Mouse (Mus musculus): ENCODE measurements around the gene Haus5. TPM values are rescaled to one million over a fixed set of nuclear protein-coding genes. Genes with fewer than 3 reads are reported as not detected.

The Haus5 gene
- total RNA-seq (2012; rRNA removed), result 45.6 and 47.7 TPM in 2 replicates
- 32.3 and 38.5 TPM in 2 replicates for total RNA-seq (2014; rRNA removed)
- 50.9 and 52.8 TPM in 2 replicates for polyA plus RNA-seq (2012; ENCODE audit: insufficient read length, low read depth)

DNA sequence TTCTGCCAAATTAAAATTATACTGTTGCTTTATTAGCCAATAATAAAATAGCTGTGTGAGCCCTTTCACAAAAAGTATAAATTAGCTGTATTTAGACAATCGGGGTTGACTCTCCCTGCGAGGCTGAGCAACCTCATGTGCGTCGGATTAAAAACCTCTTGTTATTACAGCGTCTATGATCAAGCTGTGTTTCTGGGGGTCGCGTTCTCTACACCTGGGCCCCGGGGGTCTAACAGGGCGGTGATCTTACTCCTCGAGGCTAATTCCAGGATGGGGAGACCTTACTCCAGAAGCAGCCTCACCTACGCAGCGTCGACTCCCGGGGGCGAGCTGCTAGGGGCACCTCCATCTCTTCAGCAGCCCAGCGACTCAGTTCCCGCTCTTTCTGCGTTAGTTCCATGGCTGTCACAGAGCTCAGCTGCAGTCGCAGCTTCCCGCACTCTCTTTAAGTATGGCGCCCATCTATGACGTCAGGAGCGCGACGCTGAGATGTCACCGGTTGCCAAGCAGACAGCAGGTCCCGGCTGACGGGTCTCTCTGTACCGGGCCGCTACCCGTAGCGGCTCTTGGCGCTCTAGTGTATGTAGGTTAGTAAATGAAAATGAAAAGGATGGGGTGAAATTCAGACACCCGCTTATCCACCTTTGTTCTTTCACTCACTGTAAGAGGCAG lies at the start of gene Haus5:
TSS of gene Haus5 (minus strand) at position 466 of the 672 bp plus-strand sequence.
- peaks cover 8% of the 10 kb centered on the region for H3K79me2 ChIP-seq (replicated peaks; ENCODE audit: control insufficient read depth, extremely low read depth, insufficient read depth, poor library complexity, severe bottlenecking)
- H3K27ac ChIP-seq (ENCODE audit: insufficient read depth, low read depth), result no peak within 1 kb of the TSS
- peak within 1 kb of the TSS; percentile 67 to 97 (median 89) for H3K4me3 ChIP-seq (replicated peaks in 1 of 3; ENCODE audit: low read depth in 2 of 3, low read length in 2 of 3, poor library complexity in 1 of 3)
- H3K27me3 ChIP-seq (replicated peaks), result peaks cover 2% of the 10 kb centered on the region
- H3K4me2 ChIP-seq (ENCODE audit: insufficient read depth, low read depth, poor library complexity, severe bottlenecking), result peak within 1 kb of the TSS; percentile 100
- dilution Hi-C loops (cut with MboI; ENCODE audit: extremely low pct_ligation_motif_present, extremely low pct_unique_long_range_greater_than_20kb, low sequenced_read_pairs), result no loop called here
- H3K36me3 ChIP-seq (replicated peaks in 1 of 2; ENCODE audit: control insufficient read depth in 1 of 2, insufficient read depth in 1 of 2, low read length in 1 of 2), result peaks cover 31 to 38% of the 10 kb centered on the region in 2 experiments
- peak; percentile 96 for DNase-seq (ENCODE audit: extremely low read depth)
- no peaks in the 10 kb centered on the region for H3K9me3 ChIP-seq (replicated peaks; ENCODE audit: low read length)
- peak; percentile 87 for TF ChIP-seq HCFC1 (IDR thresholded peaks at IDR 0.05; ENCODE audit: low read depth, low read length)
- peak; percentile 99 for TF ChIP-seq SIN3A (IDR thresholded peaks at IDR 0.05; ENCODE audit: low read length)
- TF ChIP-seq NELFE (IDR thresholded peaks at IDR 0.05; ENCODE audit: low read depth, low read length), result peak; percentile 54; the same call in 1 of the 2 replicates
- peak; percentile 86 for TF ChIP-seq POLR2A (IDR thresholded peaks at IDR 0.05; ENCODE audit: low read depth, low read length)
- TF ChIP-seq EP300 (IDR thresholded peaks at IDR 0.05; ENCODE audit: low read length), result no peak
- peak; percentile 86 for TF ChIP-seq TBP (conservative IDR thresholded peaks at IDR 0.05; ENCODE audit: low read depth, low read length)
- TF ChIP-seq RAD21 (IDR thresholded peaks at IDR 0.05; ENCODE audit: low read depth, low read length), result no peak; the same call in 1 of the 2 replicates
- peak; percentile 92 for TF ChIP-seq E2F4 (IDR thresholded peaks at IDR 0.05; ENCODE audit: insufficient replicate concordance, low read depth, low read length)
- peak; percentile 81 for TF ChIP-seq TCF12 (IDR thresholded peaks at IDR 0.05; ENCODE audit: low read depth, low read length)
- peak; percentile 91 for TF ChIP-seq MXI1 (IDR thresholded peaks at IDR 0.05; ENCODE audit: low read depth, low read length)
- TF ChIP-seq CHD2 (IDR thresholded peaks at IDR 0.05; ENCODE audit: low read length), result peak; percentile 97
- TF ChIP-seq NRF1 (IDR thresholded peaks at IDR 0.05; ENCODE audit: low read depth, low read length), result 0 out of 2 replicates have a peak, but pooled peaks have one; percentile 30
- TF ChIP-seq KAT2A (IDR thresholded peaks at IDR 0.05; ENCODE audit: insufficient replicate concordance, low read length), result peak; percentile 69; the same call in 1 of the 2 replicates
- TF ChIP-seq UBTF (IDR thresholded peaks at IDR 0.05; ENCODE audit: low read depth, low read length), result no peak
- TF ChIP-seq ETS1 (conservative IDR thresholded peaks at IDR 0.05; ENCODE audit: low read depth, low read length), result no peak
- TF ChIP-seq ELF1 (IDR thresholded peaks at IDR 0.05; ENCODE audit: low read depth, low read length), result peak; percentile 73
- TF ChIP-seq ZMIZ1 (IDR thresholded peaks at IDR 0.05; ENCODE audit: low read depth, low read length), result peak; percentile 41; the same call in 1 of the 2 replicates
- 0 out of 2 replicates have a peak, but pooled peaks have one; percentile 25 for TF ChIP-seq MEF2A (IDR thresholded peaks at IDR 0.05; ENCODE audit: borderline replicate concordance, low read depth, low read length)
- TF ChIP-seq BHLHE40 (IDR thresholded peaks at IDR 0.05; ENCODE audit: low read depth, low read length), result no peak; the same call in 1 of the 2 replicates
- peaks cover 4 to 15% of the 10 kb centered on the region in 2 experiments; a peak in 3 of 4 replicates for H3K4me1 ChIP-seq (ENCODE audit: control insufficient read depth in 1 of 2, insufficient read depth in 2 of 2)
- peak within 1 kb of the TSS; percentile 97 for H3K9ac ChIP-seq (ENCODE audit: insufficient read depth, low read depth)
- in situ Hi-C loops (cut with MboI; ENCODE audit: low pct_ligation_motif_present, low pct_unique_long_range_greater_than_20kb, low sequenced_read_pairs), result no loop called here

Measured in CH12.LX (cell line).